In the genomic region with DNA sequence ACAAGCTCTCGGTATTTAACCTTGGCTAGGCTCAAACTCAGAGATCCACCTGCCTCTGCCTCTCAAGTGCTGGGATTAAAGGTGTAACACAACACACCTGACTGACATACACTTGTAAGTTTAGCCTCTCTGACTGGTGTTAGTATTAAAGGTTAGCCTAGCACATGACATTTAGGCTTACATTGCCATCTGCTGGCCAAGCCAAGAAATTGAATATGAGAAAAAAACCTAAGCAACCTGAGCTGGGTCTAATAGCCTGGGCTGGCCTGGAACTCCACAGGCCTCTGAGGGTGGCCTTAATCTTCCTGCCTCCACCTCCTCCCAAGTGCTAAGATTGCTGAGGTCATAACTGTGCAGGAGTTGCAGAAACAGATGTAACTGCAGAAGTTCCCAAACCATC, we compare ENCODE assay signal across 9 mouse cellular contexts. TPM values are rescaled to one million over a fixed set of nuclear protein-coding genes. Genes with fewer than 3 reads are reported as not detected.
DNase-seq lines count a peak whose midpoint lies in the region; ATAC-seq and TF ChIP-seq lines count a peak whose summit lies in the region.
"Had no signal": no experiment of that assay in that cellular context is flagged by ENCODE, and none has a peak within 500 bp of the region (broad histone marks: within the 10 kb centered on the region; RNA-seq: fewer than 3 reads in every experiment).

No protein-coding gene starts in this region.

- H3K4me3 ChIP-seq in forebrain, embryonic 15.5 days: no peak overlapping the region
- no peak overlapping the region for H3K4me3 ChIP-seq in lung, embryonic 14.5 days (ENCODE audit: low read depth, low read length)
- no peak overlapping the region for H3K4me3 ChIP-seq in neural tube, embryonic 14.5 days (ENCODE audit: low read depth, low read length)

- peak; percentile 48 for DNase-seq in adrenal gland, adult 2 months
- no peak for DNase-seq in adrenal gland, adult 8-10 months
- peak; percentile 60 for DNase-seq in A20 (ENCODE audit: low read depth, low spot score)
- peak; percentile 31 for DNase-seq in kidney, adult 18-20 months
- peak; percentile 81 for DNase-seq in lung, embryonic 14.5 days

- no peak overlapping the region for H3K27ac ChIP-seq in forebrain, embryonic 15.5 days (replicated peaks)
- H3K27ac ChIP-seq in lung, embryonic 14.5 days (ENCODE audit: low read depth): no peak overlapping the region
- H3K27ac ChIP-seq in neural tube, embryonic 14.5 days (ENCODE audit: low read depth, low read length): no peak overlapping the region

- no peaks in the 10 kb centered on the region for H3K27me3 ChIP-seq in forebrain, embryonic 15.5 days
- no peaks in the 10 kb centered on the region for H3K27me3 ChIP-seq in lung, embryonic 14.5 days (ENCODE audit: insufficient read depth, low read length)
- no peaks in the 10 kb centered on the region for H3K27me3 ChIP-seq in neural tube, embryonic 14.5 days (ENCODE audit: control insufficient read depth, insufficient read depth, low read length)

- peak; percentile 77 for TF ChIP-seq CTCF in lung, embryonic 14.5 days (IDR thresholded peaks at IDR 0.05; ENCODE audit: low read depth)

- H3K9ac ChIP-seq in forebrain, embryonic 15.5 days (replicated peaks): no peak overlapping the region
- no peak overlapping the region for H3K9ac ChIP-seq in lung, embryonic 14.5 days
- no peak overlapping the region for H3K9ac ChIP-seq in neural tube, embryonic 14.5 days (replicated peaks; ENCODE audit: low read depth, low read length)

- H3K9me3 ChIP-seq in forebrain, embryonic 15.5 days: no peaks in the 10 kb centered on the region
- no peaks in the 10 kb centered on the region for H3K9me3 ChIP-seq in lung, embryonic 14.5 days (ENCODE audit: low read depth, low read length)
- no peaks in the 10 kb centered on the region for H3K9me3 ChIP-seq in neural tube, embryonic 14.5 days (ENCODE audit: control insufficient read depth, low read length)

- H3K4me2 ChIP-seq in forebrain, embryonic 15.5 days (replicated peaks): no peak overlapping the region
- no peak overlapping the region for H3K4me2 ChIP-seq in lung, embryonic 14.5 days
- no peak overlapping the region for H3K4me2 ChIP-seq in neural tube, embryonic 14.5 days (ENCODE audit: low read depth, low read length)

- H3K4me1 ChIP-seq in forebrain, embryonic 15.5 days: peaks cover 27% of the 10 kb centered on the region
- H3K4me1 ChIP-seq in lung, embryonic 14.5 days (ENCODE audit: insufficient read depth): no peaks in the 10 kb centered on the region
- peaks cover 20% of the 10 kb centered on the region for H3K4me1 ChIP-seq in neural tube, embryonic 14.5 days (ENCODE audit: control insufficient read depth, insufficient read depth, low read length)

- H3K36me3 ChIP-seq in forebrain, embryonic 15.5 days: peaks cover 13% of the 10 kb centered on the region
- 0 out of 2 replicates have a peak, but pooled peaks cover 12% of the 10 kb centered on the region for H3K36me3 ChIP-seq in lung, embryonic 14.5 days (ENCODE audit: insufficient read depth)
- H3K36me3 ChIP-seq in neural tube, embryonic 14.5 days (ENCODE audit: control insufficient read depth, insufficient read depth, low read length): 0 out of 2 replicates have a peak, but pooled peaks cover 4% of the 10 kb centered on the region

- 66% methylated on average over 1 of the region's 1 CpGs for WGBS in forebrain, embryonic 15.5 days
- 41% methylated on average over 1 of the region's 1 CpGs for WGBS in lung, embryonic 14.5 days
- 62% methylated on average over 1 of the region's 1 CpGs for WGBS in neural tube, embryonic 14.5 days

- ATAC-seq in cerebellum, adult (ENCODE audit: insufficient number of reproducible peaks, low FRiP score, low TSS enrichment): peak; percentile 64
- ATAC-seq in forebrain, embryonic 15.5 days (replicated peaks): peak; percentile 41
- peak; percentile 51 for ATAC-seq in lung, embryonic 14.5 days (ENCODE audit: insufficient read depth)
- peak; percentile 50 for ATAC-seq in neural tube, embryonic 14.5 days (ENCODE audit: low read depth)

RNA-seq across cellular contexts. Expression of a gene that starts 30.4 kb away (rescaled TPM):
- not detected for total RNA-seq in adrenal gland, adult 2 months (2021)
- polyA plus RNA-seq in adrenal gland, adult 2 months (2012; rRNA removed): not detected in 2 replicates
- total RNA-seq in adrenal gland, adult 8-10 months (2022): not detected
- not detected in 2 replicates for polyA plus RNA-seq in forebrain, embryonic 15.5 days (2015; fragmentation: Nextera tagmentation; extraction: Ambion mirVana)
- 0.09 TPM in 1 of 2 replicates, not detected in the other for polyA plus RNA-seq in lung, embryonic 14.5 days (2014; fragmentation: Nextera tagmentation; extraction: Ambion mirVana)
- not detected in 2 replicates for polyA plus RNA-seq in neural tube, embryonic 14.5 days (2014; fragmentation: Nextera tagmentation; extraction: Ambion mirVana)
- polyA plus RNA-seq: heart, embryonic 14.5 days had no signal

RNA-seq across cellular contexts. Expression of a gene that starts 43.1 kb away (rescaled TPM):
- total RNA-seq in adrenal gland, adult 2 months (2021): 1 to 10 TPM; 7.9 to 8.9 TPM
- 0.10 and 0.31 TPM in 2 replicates for polyA plus RNA-seq in adrenal gland, adult 2 months (2012; rRNA removed)
- 1 to 10 TPM; 6.6 to 9.7 (median 8.5) TPM for total RNA-seq in adrenal gland, adult 8-10 months (2022)
- polyA plus RNA-seq in forebrain, embryonic 15.5 days (2015; fragmentation: Nextera tagmentation; extraction: Ambion mirVana): 54.7 and 55.3 TPM in 2 replicates
- polyA plus RNA-seq in lung, embryonic 14.5 days (2014; fragmentation: Nextera tagmentation; extraction: Ambion mirVana): 54.3 and 62.3 TPM in 2 replicates
- polyA plus RNA-seq in neural tube, embryonic 14.5 days (2014; fragmentation: Nextera tagmentation; extraction: Ambion mirVana): 37.2 and 39.2 TPM in 2 replicates

Comparison
In these comparisons a context has a peak if more than half of its experiments do, and no peak if none do; other contexts are left out.
1. RNA of a gene that starts 43.1 kb away (polyA plus RNA-seq): 54.7 to 55.3 TPM in forebrain, embryonic 15.5 days, 54.3 to 62.3 TPM in lung, embryonic 14.5 days and 37.2 to 39.2 TPM in neural tube, embryonic 14.5 days; 0.10 to 0.31 TPM in adrenal gland, adult 2 months; every median in the first group is over 10 times any median in the second.
2. Peak in every context shown above with its lines, with median percentiles within 50 percentile points of each other: ATAC-seq.